Mouse (Mus musculus) CD4-positive, CD25-positive, alpha-beta regulatory T cell, adult 2 months (primary cell): ENCODE data around the gene Tspan11.

ENCODE experiments used
- DNase-seq: peaks from one replicate; pipeline ENCODE4 v3.0.0-alpha.2; 2012; ENCODE audit warnings: low read depth, low spot score

Gene Tspan11

GRCm38 (mm10) chr6:127887511-127888421 is at the start of gene Tspan11:
Gene Tspan11 (plus strand): TSS chr6:127887589.
- DNase-seq, result no peak

GRCm38 (mm10) chr6:127837910-127838309 is 49.5 kb upstream of the Tspan11 start:
- DNase-seq, result no peak

GRCm38 (mm10) chr6:127839538-127839937 is 47.9 kb upstream of the Tspan11 start:
- DNase-seq, result no peak

GRCm38 (mm10) chr6:127840171-127840570 is 47.2 kb upstream of the Tspan11 start:
- DNase-seq, result no peak

- DNase-seq, result no peak
Measured at GRCm38 (mm10) chr6:127841326-127841725, 46.1 kb upstream of the Tspan11 start.

GRCm38 (mm10) chr6:127846521-127846920 is 40.9 kb upstream of the Tspan11 start:
- no peak for DNase-seq

GRCm38 (mm10) chr6:127849496-127849895 is 37.9 kb upstream of the Tspan11 start:
- DNase-seq, result no peak

GRCm38 (mm10) chr6:127851611-127852010 is 35.8 kb upstream of the Tspan11 start:
- no peak for DNase-seq

GRCm38 (mm10) chr6:127853241-127853640 is 34.1 kb upstream of the Tspan11 start:
- no peak for DNase-seq

- DNase-seq, result no peak
Measured at GRCm38 (mm10) chr6:127853771-127854687, 33.4 kb upstream of the Tspan11 start.

GRCm38 (mm10) chr6:127854688-127855013 is 32.7 kb upstream of the Tspan11 start:
- DNase-seq, result no peak

- no peak for DNase-seq
Measured at GRCm38 (mm10) chr6:127855711-127856295, 31.6 kb upstream of the Tspan11 start.

GRCm38 (mm10) chr6:127861951-127862350 is 25.4 kb upstream of the Tspan11 start:
- DNase-seq, result no peak

GRCm38 (mm10) chr6:127865391-127865790 is 22.0 kb upstream of the Tspan11 start:
- no peak for DNase-seq

- DNase-seq, result no peak
Measured at GRCm38 (mm10) chr6:127868546-127868945, 18.8 kb upstream of the Tspan11 start.

GRCm38 (mm10) chr6:127869121-127869520 is 18.3 kb upstream of the Tspan11 start:
- no peak for DNase-seq

GRCm38 (mm10) chr6:127870345-127871324 is 16.8 kb upstream of the Tspan11 start:
- DNase-seq, result no peak

- DNase-seq, result no peak
Measured at GRCm38 (mm10) chr6:127871436-127871835, 16.0 kb upstream of the Tspan11 start.

GRCm38 (mm10) chr6:127872581-127872980 is 14.8 kb upstream of the Tspan11 start:
- no peak for DNase-seq

GRCm38 (mm10) chr6:127875883-127876282 is 11.5 kb upstream of the Tspan11 start:
- DNase-seq, result no peak

GRCm38 (mm10) chr6:127876436-127876835 is 11.0 kb upstream of the Tspan11 start:
- no peak for DNase-seq
